Mouse (Mus musculus): ENCODE results near the gene Apoc4.

DNA sequence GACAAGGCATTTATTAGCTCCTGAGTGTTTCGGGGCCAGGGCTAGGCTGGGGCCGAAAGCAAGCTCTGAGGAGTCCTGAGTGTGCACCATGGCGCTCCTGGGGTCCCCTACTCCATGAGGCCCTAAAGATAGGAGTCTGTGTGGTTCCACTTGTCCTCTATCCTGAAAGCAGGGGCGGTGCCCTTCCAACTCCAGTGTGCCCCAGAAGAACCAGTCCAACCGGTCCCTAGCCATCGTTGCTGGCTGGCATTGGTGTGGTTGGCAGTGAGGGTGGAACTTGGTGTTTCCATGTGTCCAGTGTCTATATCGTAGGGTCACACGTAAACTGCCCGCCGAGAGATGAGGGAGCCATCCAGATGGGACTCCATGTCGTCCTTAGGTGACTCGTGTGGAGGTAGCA is 42.9 kb upstream of the Apoc4 start:
- no peak for TF ChIP-seq CTCF (IDR thresholded peaks at IDR 0.05; ENCODE audit: extremely low read depth, insufficient read depth, low read length)
- TF ChIP-seq POLR2A (IDR thresholded peaks at IDR 0.05; ENCODE audit: extremely low read depth, insufficient read depth, low read length) = no peak

Measured in cortical plate, adult 2 months (tissue).